Mouse (Mus musculus): ENCODE measurements around the gene Gm10945. TPM values are rescaled to one million over a fixed set of nuclear protein-coding genes. Genes with fewer than 3 reads are reported as not detected.

The Gm10945 gene
- total RNA-seq (2018; cell fraction: chromatin; rRNA removed): not detected
- total RNA-seq (2018; cell fraction: cytosol; rRNA removed): not detected
- total RNA-seq (2018; cell fraction: nucleus; rRNA removed): not detected
- not detected in 3 replicates for polyA plus RNA-seq (2018)

- Histone ChIP-seq H3K4me3 (ENCODE audit: inconsistent target) (no peak within 1 kb of the TSS), H3K36me3 (ENCODE audit: inconsistent target) (no peaks in the 10 kb centered on the region)
- whole genome bisulfite sequencing (ENCODE audit: missing documents): 87% methylated on average over 2 of the region's 2 CpGs
These were observed at the start of gene Gm10945 for GRCm38 (mm10) chr10:6761287-6761811. Gene Gm10945, minus strand, starts transcription at chr10:6761761.

GRCm38 (mm10) chr10:6790226-6790625 is 28.7 kb upstream of the Gm10945 start:
- H3K4me3 ChIP-seq (ENCODE audit: inconsistent target): no peak overlapping the region
- H3K79me2 ChIP-seq (ENCODE audit: inconsistent target): no peaks in the 10 kb centered on the region
- H3K36me3 ChIP-seq (ENCODE audit: inconsistent target): no peaks in the 10 kb centered on the region
- no peak overlapping the region for H3K27ac ChIP-seq

More at GRCm38 (mm10) chr10:6761287-6761811, at the start of gene Gm10945:
- H3K27ac ChIP-seq: no peak within 1 kb of the TSS
- H3K79me2 ChIP-seq (ENCODE audit: inconsistent target): no peaks in the 10 kb centered on the region

GRCm38 (mm10) chr10:6788517-6789237 is 27.1 kb upstream of the Gm10945 start:
- WGBS (ENCODE audit: missing documents): 8% methylated on average over 25 of the region's 25 CpGs
- Histone ChIP-seq H3K27ac (no peak overlapping the region), H3K79me2 (ENCODE audit: inconsistent target) (no peaks in the 10 kb centered on the region), H3K4me3 (ENCODE audit: inconsistent target) (no peak overlapping the region), H3K36me3 (ENCODE audit: inconsistent target) (no peaks in the 10 kb centered on the region)

DNA sequence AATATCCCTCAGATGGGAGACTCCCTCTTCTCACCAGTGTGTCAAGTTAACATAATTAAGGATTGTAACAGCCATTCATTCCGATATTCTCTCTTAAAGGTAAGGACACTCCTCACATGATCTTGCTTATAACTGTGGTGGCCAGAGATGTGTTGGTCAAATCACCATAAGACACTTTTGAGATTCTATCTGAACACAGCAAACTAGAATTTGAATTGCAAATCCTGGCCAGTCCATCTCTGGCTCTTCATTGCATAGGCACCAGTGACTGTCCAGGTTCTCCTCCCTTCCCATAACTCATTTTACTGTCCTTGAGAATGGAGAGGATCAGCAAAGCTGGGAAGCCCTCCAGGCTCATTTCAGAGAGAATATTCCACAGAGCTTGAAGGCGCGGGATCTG is 3.4 kb downstream of the Gm10945 start, which contains the start of gene Oprm1:
Gene Oprm1 (plus strand): TSS at position 301 of the 400 bp plus-strand sequence.
- Histone ChIP-seq H3K4me3 (ENCODE audit: inconsistent target) (no peak within 1 kb of the TSS), H3K36me3 (ENCODE audit: inconsistent target) (no peaks in the 10 kb centered on the region), H3K27ac (no peak within 1 kb of the TSS), H3K79me2 (ENCODE audit: inconsistent target) (no peaks in the 10 kb centered on the region)
- WGBS (ENCODE audit: missing documents): 97% methylated on average over 3 of the region's 3 CpGs

- WGBS (ENCODE audit: missing documents): 27% methylated on average over 5 of the region's 5 CpGs
These were observed 8.2 kb downstream of the Gm10945 start for GRCm38 (mm10) chr10:6753375-6753774.

GRCm38 (mm10) chr10:6728469-6728868 is 33.1 kb downstream of the Gm10945 start:
- 89% methylated on average over 2 of the region's 3 CpGs for WGBS (ENCODE audit: missing documents)
- Histone ChIP-seq H3K27ac (no peak overlapping the region), H3K4me3 (ENCODE audit: inconsistent target) (no peak overlapping the region), H3K36me3 (ENCODE audit: inconsistent target) (no peaks in the 10 kb centered on the region), H3K79me2 (ENCODE audit: inconsistent target) (no peaks in the 10 kb centered on the region)

More at GRCm38 (mm10) chr10:6753375-6753774, 8.2 kb downstream of the Gm10945 start:
- Histone ChIP-seq H3K79me2 (ENCODE audit: inconsistent target) (no peaks in the 10 kb centered on the region), H3K4me3 (ENCODE audit: inconsistent target) (no peak overlapping the region), H3K27ac (no peak overlapping the region), H3K36me3 (ENCODE audit: inconsistent target) (no peaks in the 10 kb centered on the region)

DNA sequence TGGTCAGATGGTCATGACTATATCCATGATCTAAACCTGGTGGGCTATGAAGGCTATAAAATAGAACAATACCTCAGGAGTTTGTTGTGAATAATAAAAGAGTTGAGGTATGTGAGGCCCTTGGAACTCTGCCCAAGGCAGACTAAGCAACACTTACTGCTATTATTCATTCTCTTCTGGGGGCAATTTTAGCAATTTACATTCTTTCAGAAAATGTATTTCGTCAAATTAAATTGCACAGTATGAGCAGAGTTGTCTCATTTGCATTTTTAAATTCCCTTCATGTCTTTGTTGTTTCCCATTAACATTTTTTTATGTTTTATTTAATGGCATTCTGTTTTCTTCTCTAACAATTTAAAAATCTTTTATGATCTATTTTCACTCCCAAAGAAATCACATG is 37.8 kb downstream of the Gm10945 start:
- H3K4me3 ChIP-seq (ENCODE audit: inconsistent target): no peak overlapping the region
- 92% methylated on average over 1 of the region's 1 CpGs for WGBS (ENCODE audit: missing documents)
- no peaks in the 10 kb centered on the region for H3K36me3 ChIP-seq (ENCODE audit: inconsistent target)
- no peaks in the 10 kb centered on the region for H3K79me2 ChIP-seq (ENCODE audit: inconsistent target)
- H3K27ac ChIP-seq: no peak overlapping the region

DNA sequence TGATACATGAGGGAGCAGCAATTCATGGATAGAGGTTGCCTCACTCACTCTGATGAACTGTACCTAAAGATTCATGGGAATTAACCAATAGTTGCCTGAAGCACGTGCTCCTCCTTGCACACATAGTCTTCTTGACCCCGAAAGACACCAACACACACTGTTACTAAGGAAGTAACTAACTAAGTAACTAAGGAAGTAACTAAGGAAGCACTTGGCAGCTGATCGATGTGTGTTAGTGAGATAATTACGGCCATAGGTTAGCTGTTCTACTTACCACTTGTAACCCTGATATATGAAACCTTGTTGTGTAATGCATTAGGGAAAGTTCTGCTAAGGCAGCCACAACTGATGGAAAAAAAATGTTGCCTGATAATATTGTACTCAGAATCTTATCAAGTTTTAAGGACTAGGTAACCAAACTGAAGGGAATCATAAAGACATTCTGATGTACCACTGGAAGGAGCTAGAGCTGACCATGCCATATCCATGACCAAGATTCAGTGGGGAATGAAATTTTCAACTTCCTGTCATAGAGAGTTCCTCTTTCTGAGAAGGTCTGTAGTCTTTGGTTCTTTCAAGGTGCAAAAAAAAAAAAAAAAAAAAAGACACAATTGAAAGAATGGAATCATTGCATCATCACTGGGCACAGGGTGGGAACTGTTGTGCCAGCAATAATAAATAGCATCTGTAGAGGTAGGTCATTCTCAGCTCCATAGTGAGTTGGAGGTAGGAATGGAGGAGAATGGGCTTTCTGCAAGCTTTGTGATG is 44.2 kb downstream of the Gm10945 start:
- Histone ChIP-seq H3K4me3 (ENCODE audit: inconsistent target) (no peak overlapping the region), H3K36me3 (ENCODE audit: inconsistent target) (no peaks in the 10 kb centered on the region), H3K27ac (no peak overlapping the region), H3K79me2 (ENCODE audit: inconsistent target) (no peaks in the 10 kb centered on the region)
- WGBS (ENCODE audit: missing documents): 3% methylated on average over 4 of the region's 4 CpGs

- Histone ChIP-seq H3K36me3 (ENCODE audit: inconsistent target) (no peaks in the 10 kb centered on the region), H3K27ac (no peak overlapping the region), H3K4me3 (ENCODE audit: inconsistent target) (no peak overlapping the region), H3K79me2 (ENCODE audit: inconsistent target) (no peaks in the 10 kb centered on the region)
- WGBS (ENCODE audit: missing documents): 100% methylated on average over 1 of the region's 1 CpGs
These were observed 56.2 kb downstream of the Gm10945 start for GRCm38 (mm10) chr10:6705226-6705885.

- H3K4me3 ChIP-seq (ENCODE audit: inconsistent target): no peak overlapping the region
- no peaks in the 10 kb centered on the region for H3K79me2 ChIP-seq (ENCODE audit: inconsistent target)
- H3K27ac ChIP-seq: no peak overlapping the region
- 54% methylated on average over 13 of the region's 13 CpGs for whole genome bisulfite sequencing (ENCODE audit: missing documents)
- H3K36me3 ChIP-seq (ENCODE audit: inconsistent target): no peaks in the 10 kb centered on the region
These were observed 67.2 kb downstream of the Gm10945 start for GRCm38 (mm10) chr10:6694218-6694850.

Other genes starting within 250 kb of the Gm10945 start
- gene Oprm1, start 3.3 kb downstream of the Gm10945 start, polyA plus RNA-seq (2018): not detected in 3 replicates

Data from macrophage (primary cell).